Mouse (Mus musculus): Measurements from ENCODE around the gene Tmem243.

Tmem243 gene

GRCm38 (mm10) chr5:9186467-9186866 lies 86.0 kb downstream of the Tmem243 start:
- no peak for DNase-seq
